Mouse (Mus musculus): Measurements from ENCODE around the gene Apobec4.
A peak's percentile ranks its signal among the peaks of the same experiment; 100 is the strongest.
"Not testable (repeated sequence)": the region's sequence is repeated elsewhere in the genome, so short reads cannot be mapped to it uniquely, and the experiment has no call there.

Gene Apobec4

GRCm38 (mm10) chr1:152771016-152771415 lies 20.7 kb downstream of the Apobec4 start:
- H3K36me3 ChIP-seq (ENCODE audit: insufficient read depth, low read length), result peaks cover 76% of the 10 kb centered on the region
- H3K4me1 ChIP-seq (replicated peaks; ENCODE audit: low read depth, low read length), result peaks cover 13% of the 10 kb centered on the region
- TF ChIP-seq CTCF (conservative IDR thresholded peaks at IDR 0.05; ENCODE audit: low read length), result no peak
- TF ChIP-seq POU5F1 (IDR thresholded peaks at IDR 0.05; ENCODE audit: borderline replicate concordance, low read length), result no peak
- no peak for TF ChIP-seq NANOG (IDR thresholded peaks at IDR 0.05; ENCODE audit: borderline replicate concordance, low read length)
- H3K4me3 ChIP-seq (replicated peaks; ENCODE audit: low read length), result no peak overlapping the region
- no peaks in the 10 kb centered on the region for H3K9me3 ChIP-seq (ENCODE audit: low read length)
- H3K27me3 ChIP-seq (ENCODE audit: insufficient read depth, low read length), result peaks cover under 1% of the 10 kb centered on the region; the same call in 1 of the 2 replicates

- not testable (repeated sequence) for H3K9me3 ChIP-seq (ENCODE audit: low read length); H3K4me3 ChIP-seq (replicated peaks; ENCODE audit: low read length); H3K27me3 ChIP-seq (ENCODE audit: insufficient read depth, low read length)
- Histone ChIP-seq H3K36me3 (ENCODE audit: insufficient read depth, low read length) (peaks cover 72% of the 10 kb centered on the region), H3K4me1 (replicated peaks; ENCODE audit: low read depth, low read length) (peaks cover 16% of the 10 kb centered on the region)
Measured at GRCm38 (mm10) chr1:152774601-152775000, 24.2 kb downstream of the Apobec4 start.

GRCm38 (mm10) chr1:152779071-152779737 lies 28.9 kb downstream of the Apobec4 start:
- peaks cover 9% of the 10 kb centered on the region for H3K4me1 ChIP-seq (replicated peaks; ENCODE audit: low read depth, low read length)
- H3K4me3 ChIP-seq (replicated peaks; ENCODE audit: low read length), result peak overlapping the region; percentile 5; the same call in 1 of the 2 replicates
- TF ChIP-seq CTCF (conservative IDR thresholded peaks at IDR 0.05; ENCODE audit: low read length) (peak; percentile 85), POU5F1 (IDR thresholded peaks at IDR 0.05; ENCODE audit: borderline replicate concordance, low read length) (no peak), NANOG (IDR thresholded peaks at IDR 0.05; ENCODE audit: borderline replicate concordance, low read length) (no peak)
- H3K36me3 ChIP-seq (ENCODE audit: insufficient read depth, low read length), result peaks cover 28% of the 10 kb centered on the region
- 0 out of 2 replicates have a peak, but pooled peaks cover 4% of the 10 kb centered on the region for H3K9me3 ChIP-seq (ENCODE audit: low read length)
- no peaks in the 10 kb centered on the region for H3K27me3 ChIP-seq (ENCODE audit: insufficient read depth, low read length)

GRCm38 (mm10) chr1:152784620-152785019 lies 34.3 kb downstream of the Apobec4 start:
- H3K4me3 ChIP-seq (replicated peaks; ENCODE audit: low read length), result no peak overlapping the region
- H3K27me3 ChIP-seq (ENCODE audit: insufficient read depth, low read length), result no peaks in the 10 kb centered on the region
- no peaks in the 10 kb centered on the region for H3K36me3 ChIP-seq (ENCODE audit: insufficient read depth, low read length)
- no peaks in the 10 kb centered on the region for H3K9me3 ChIP-seq (ENCODE audit: low read length)
- H3K4me1 ChIP-seq (replicated peaks; ENCODE audit: low read depth, low read length), result peaks cover 11% of the 10 kb centered on the region
- TF ChIP-seq POU5F1 (IDR thresholded peaks at IDR 0.05; ENCODE audit: borderline replicate concordance, low read length) (no peak), CTCF (conservative IDR thresholded peaks at IDR 0.05; ENCODE audit: low read length) (no peak), NANOG (IDR thresholded peaks at IDR 0.05; ENCODE audit: borderline replicate concordance, low read length) (no peak)

- not testable (repeated sequence) for H3K4me3 ChIP-seq (replicated peaks; ENCODE audit: low read length); H3K9me3 ChIP-seq (ENCODE audit: low read length); H3K27me3 ChIP-seq (ENCODE audit: insufficient read depth, low read length); H3K36me3 ChIP-seq (ENCODE audit: insufficient read depth, low read length)
- peaks cover 13% of the 10 kb centered on the region for H3K4me1 ChIP-seq (replicated peaks; ENCODE audit: low read depth, low read length)
Measured at GRCm38 (mm10) chr1:152785446-152785845, 35.1 kb downstream of the Apobec4 start.

GRCm38 (mm10) chr1:152786953-152787352 lies 36.6 kb downstream of the Apobec4 start:
- H3K9me3 ChIP-seq (ENCODE audit: low read length), result no peaks in the 10 kb centered on the region
- no peaks in the 10 kb centered on the region for H3K27me3 ChIP-seq (ENCODE audit: insufficient read depth, low read length)
- TF ChIP-seq CTCF (conservative IDR thresholded peaks at IDR 0.05; ENCODE audit: low read length), result no peak
- TF ChIP-seq POU5F1 (IDR thresholded peaks at IDR 0.05; ENCODE audit: borderline replicate concordance, low read length), result no peak
- TF ChIP-seq NANOG (IDR thresholded peaks at IDR 0.05; ENCODE audit: borderline replicate concordance, low read length), result no peak
- H3K36me3 ChIP-seq (ENCODE audit: insufficient read depth, low read length), result no peaks in the 10 kb centered on the region
- H3K4me3 ChIP-seq (replicated peaks; ENCODE audit: low read length), result no peak overlapping the region
- peaks cover 28% of the 10 kb centered on the region for H3K4me1 ChIP-seq (replicated peaks; ENCODE audit: low read depth, low read length)

- H3K4me1 ChIP-seq (replicated peaks; ENCODE audit: low read depth, low read length), result peaks cover 41% of the 10 kb centered on the region
- no peak overlapping the region for H3K4me3 ChIP-seq (replicated peaks; ENCODE audit: low read length)
- no peaks in the 10 kb centered on the region for H3K27me3 ChIP-seq (ENCODE audit: insufficient read depth, low read length)
- H3K36me3 ChIP-seq (ENCODE audit: insufficient read depth, low read length), result no peaks in the 10 kb centered on the region
- H3K9me3 ChIP-seq (ENCODE audit: low read length), result no peaks in the 10 kb centered on the region
- TF ChIP-seq CTCF (conservative IDR thresholded peaks at IDR 0.05; ENCODE audit: low read length) (no peak), POU5F1 (IDR thresholded peaks at IDR 0.05; ENCODE audit: borderline replicate concordance, low read length) (no peak), NANOG (IDR thresholded peaks at IDR 0.05; ENCODE audit: borderline replicate concordance, low read length) (no peak)
Measured at GRCm38 (mm10) chr1:152788121-152788660, 37.8 kb downstream of the Apobec4 start.

- no peaks in the 10 kb centered on the region for H3K9me3 ChIP-seq (ENCODE audit: low read length)
- TF ChIP-seq CTCF (conservative IDR thresholded peaks at IDR 0.05; ENCODE audit: low read length), result peak; percentile 82
- no peak for TF ChIP-seq POU5F1 (IDR thresholded peaks at IDR 0.05; ENCODE audit: borderline replicate concordance, low read length)
- TF ChIP-seq NANOG (IDR thresholded peaks at IDR 0.05; ENCODE audit: borderline replicate concordance, low read length), result no peak
Measured at GRCm38 (mm10) chr1:152790254-152790653, 39.9 kb downstream of the Apobec4 start.

GRCm38 (mm10) chr1:152790821-152791220 lies 40.5 kb downstream of the Apobec4 start:
- H3K9me3 ChIP-seq (ENCODE audit: low read length), result no peaks in the 10 kb centered on the region
- peaks cover 67% of the 10 kb centered on the region for H3K4me1 ChIP-seq (replicated peaks; ENCODE audit: low read depth, low read length)
- H3K36me3 ChIP-seq (ENCODE audit: insufficient read depth, low read length), result no peaks in the 10 kb centered on the region
- no peak for TF ChIP-seq POU5F1 (IDR thresholded peaks at IDR 0.05; ENCODE audit: borderline replicate concordance, low read length)
- TF ChIP-seq NANOG (IDR thresholded peaks at IDR 0.05; ENCODE audit: borderline replicate concordance, low read length), result no peak
- TF ChIP-seq CTCF (conservative IDR thresholded peaks at IDR 0.05; ENCODE audit: low read length), result no peak
- H3K4me3 ChIP-seq (replicated peaks; ENCODE audit: low read length), result peak overlapping the region; percentile 11
- H3K27me3 ChIP-seq (ENCODE audit: insufficient read depth, low read length), result no peaks in the 10 kb centered on the region

More at GRCm38 (mm10) chr1:152790254-152790653, 39.9 kb downstream of the Apobec4 start:
- no peaks in the 10 kb centered on the region for H3K36me3 ChIP-seq (ENCODE audit: insufficient read depth, low read length)
- peak overlapping the region; percentile 11 for H3K4me3 ChIP-seq (replicated peaks; ENCODE audit: low read length)
- peaks cover 61% of the 10 kb centered on the region for H3K4me1 ChIP-seq (replicated peaks; ENCODE audit: low read depth, low read length)
- H3K27me3 ChIP-seq (ENCODE audit: insufficient read depth, low read length), result no peaks in the 10 kb centered on the region

All from E14TG2a.4 (cell line).